Mouse (Mus musculus): ENCODE data around the gene Apol6. TPM values are rescaled to one million over a fixed set of nuclear protein-coding genes. Genes with fewer than 3 reads are reported as not detected.
"Not testable (repeated sequence)": the region's sequence is repeated elsewhere in the genome, so short reads cannot be mapped to it uniquely, and the experiment has no call there.

Gene Apol6
- polyA plus RNA-seq, 1 experiment, result 179 TPM

- no peak for DNase-seq (ENCODE audit: low read depth)
These were observed 13.3 kb upstream of the Apol6 start for GRCm38 (mm10) chr15:77031271-77031670.

GRCm38 (mm10) chr15:77034526-77034925 lies 10.0 kb upstream of the Apol6 start:
- DNase-seq (ENCODE audit: low read depth), result no peak

- DNase-seq (ENCODE audit: low read depth), result no peak
These were observed 8.9 kb upstream of the Apol6 start for GRCm38 (mm10) chr15:77035643-77036042.

- no peak for DNase-seq (ENCODE audit: low read depth)
These were observed 8.1 kb upstream of the Apol6 start for GRCm38 (mm10) chr15:77036320-77036988.

GRCm38 (mm10) chr15:77036989-77037277 lies 7.6 kb upstream of the Apol6 start:
- DNase-seq (ENCODE audit: low read depth), result no peak

- no peak for DNase-seq (ENCODE audit: low read depth)
These were observed 7.0 kb upstream of the Apol6 start for GRCm38 (mm10) chr15:77037278-77038161.

- no peak for DNase-seq (ENCODE audit: low read depth)
These were observed 5.3 kb upstream of the Apol6 start for GRCm38 (mm10) chr15:77039211-77039700.

- no peak for DNase-seq (ENCODE audit: low read depth)
These were observed 3.7 kb upstream of the Apol6 start for GRCm38 (mm10) chr15:77040784-77041183.

- no peak for DNase-seq (ENCODE audit: low read depth)
These were observed 1.1 kb downstream of the Apol6 start for GRCm38 (mm10) chr15:77045609-77046008.

- no peak for DNase-seq (ENCODE audit: low read depth)
These were observed 6.0 kb downstream of the Apol6 start, which contains the start of gene Mb for GRCm38 (mm10) chr15:77050570-77050969. Gene Mb (minus strand): TSS chr15:77050670.

GRCm38 (mm10) chr15:77052176-77052575 lies 7.6 kb downstream of the Apol6 start:
- no peak for DNase-seq (ENCODE audit: low read depth)

GRCm38 (mm10) chr15:77053021-77053420 lies 8.5 kb downstream of the Apol6 start:
- DNase-seq (ENCODE audit: low read depth), result no peak

GRCm38 (mm10) chr15:77054611-77055175 lies 10.2 kb downstream of the Apol6 start:
- DNase-seq (ENCODE audit: low read depth), result no peak

GRCm38 (mm10) chr15:77056001-77056790 lies 11.7 kb downstream of the Apol6 start:
- DNase-seq (ENCODE audit: low read depth), result no peak

GRCm38 (mm10) chr15:77056791-77057051 lies 12.2 kb downstream of the Apol6 start:
- DNase-seq (ENCODE audit: low read depth), result no peak

- no peak for DNase-seq (ENCODE audit: low read depth)
These were observed 14.0 kb downstream of the Apol6 start for GRCm38 (mm10) chr15:77058566-77058965.

- not testable (repeated sequence) for DNase-seq (ENCODE audit: low read depth)
These were observed 14.9 kb downstream of the Apol6 start for GRCm38 (mm10) chr15:77059416-77059815.

GRCm38 (mm10) chr15:77062746-77063145 lies 18.2 kb downstream of the Apol6 start:
- no peak for DNase-seq (ENCODE audit: low read depth)

GRCm38 (mm10) chr15:77065259-77065852 lies 20.8 kb downstream of the Apol6 start:
- DNase-seq (ENCODE audit: low read depth), result peak; percentile 40

- DNase-seq (ENCODE audit: low read depth), result no peak
These were observed 21.7 kb downstream of the Apol6 start for GRCm38 (mm10) chr15:77066233-77066632.

GRCm38 (mm10) chr15:77068439-77068861 lies 23.9 kb downstream of the Apol6 start:
- DNase-seq (ENCODE audit: low read depth), result no peak

- no peak for DNase-seq (ENCODE audit: low read depth)
These were observed 24.5 kb downstream of the Apol6 start for GRCm38 (mm10) chr15:77069019-77069418.
